8 mouse cellular contexts compared by ENCODE assay signal in the genomic region with DNA sequence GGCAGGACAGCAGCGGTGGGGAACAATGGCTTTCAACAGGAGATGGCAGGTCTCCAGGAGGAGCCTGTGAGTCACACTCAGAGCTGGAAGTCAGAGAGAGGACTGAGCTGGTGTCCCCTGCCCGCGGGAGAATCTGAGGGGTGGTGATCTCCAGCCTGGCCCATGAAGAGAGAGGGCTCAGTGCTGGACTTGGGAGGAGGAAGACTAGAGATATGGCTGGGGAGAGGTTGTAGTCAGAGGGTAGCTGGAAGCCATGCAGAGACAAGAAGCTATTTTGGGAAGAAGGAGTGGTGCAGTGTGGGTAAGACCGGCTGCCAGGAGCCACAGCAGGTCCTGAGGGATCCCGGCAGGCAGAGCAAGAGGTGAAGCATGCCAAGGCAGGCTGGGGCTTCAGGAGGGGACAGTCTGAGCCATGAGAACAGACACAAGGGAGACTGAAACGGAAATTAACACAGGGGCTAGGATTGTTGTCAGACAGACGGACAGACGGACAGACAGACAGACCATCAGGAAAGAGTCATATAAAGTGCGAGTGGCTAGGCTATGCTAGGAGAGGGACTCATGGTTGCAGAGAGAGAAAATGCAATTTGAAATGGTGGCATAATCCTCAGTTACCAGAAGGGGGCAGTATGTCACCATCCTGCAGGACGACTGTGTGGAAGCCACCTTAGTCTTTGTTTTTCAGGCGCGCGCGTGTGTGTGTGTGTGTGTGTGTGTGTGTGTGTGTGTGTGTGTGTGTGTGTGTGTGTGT. TPM values are rescaled to one million over a fixed set of nuclear protein-coding genes. Genes with fewer than 3 reads are reported as not detected.
DNase-seq lines count a peak whose midpoint lies in the region; ATAC-seq and TF ChIP-seq lines count a peak whose summit lies in the region.

No protein-coding gene starts in this region.

- H3K4me1 ChIP-seq in ES-E14 (ENCODE audit: control insufficient read depth in 2 of 2, insufficient read depth in 2 of 2, low read length in 2 of 2, poor library complexity in 1 of 2): peaks cover 0 to 3% of the 10 kb centered on the region in 2 experiments; a peak in 1 of 4 replicates
- no peaks in the 10 kb centered on the region for H3K4me1 ChIP-seq in hindbrain, embryonic 14.5 days (replicated peaks; ENCODE audit: control insufficient read depth, insufficient read depth, low read length)
- H3K4me1 ChIP-seq in liver, embryonic 15.5 days (replicated peaks): 0 out of 2 replicates have a peak, but pooled peaks cover 6% of the 10 kb centered on the region

- H3K9me3 ChIP-seq in ES-E14 (ENCODE audit: control insufficient read depth, insufficient read depth, low read depth, low read length): no peaks in the 10 kb centered on the region
- no peaks in the 10 kb centered on the region for H3K9me3 ChIP-seq in hindbrain, embryonic 14.5 days (ENCODE audit: control insufficient read depth, low read length)
- H3K9me3 ChIP-seq in liver, embryonic 15.5 days (replicated peaks): no peaks in the 10 kb centered on the region

- DNase-seq in frontal cortex, postnatal 25 days (ENCODE audit: low spot score in 2 of 2): no peak
- DNase-seq in ES-E14 (ENCODE audit: low read depth, low spot score): peak; percentile 62
- peak; percentile 66 for DNase-seq in cerebellum, adult 8-10 months
- peak; percentile 70 for DNase-seq in gastrocnemius, adult 18-20 months (ENCODE audit: low spot score)
- peak; percentile 77 for DNase-seq in hindbrain, embryonic 14.5 days (ENCODE audit: low spot score)
- peak; percentile 54 for DNase-seq in retina, postnatal 7 days (ENCODE audit: low read depth, low spot score)

- peak; percentile 87 for ATAC-seq in frontal cortex, adult (ENCODE audit: low TSS enrichment)
- no peak for ATAC-seq in hindbrain, embryonic 14.5 days (ENCODE audit: low FRiP score)
- 0 out of 2 replicates have a peak, but pooled peaks have one; percentile 29 for ATAC-seq in liver, embryonic 15.5 days (ENCODE audit: insufficient read depth)

- H3K27me3 ChIP-seq in hindbrain, embryonic 14.5 days (ENCODE audit: control insufficient read depth, insufficient read depth, low read length): no peaks in the 10 kb centered on the region
- H3K27me3 ChIP-seq in liver, embryonic 15.5 days: no peaks in the 10 kb centered on the region

- H3K27ac ChIP-seq in ES-E14 (ENCODE audit: insufficient read depth, low read depth, low read length, poor library complexity, severe bottlenecking): no peak overlapping the region
- H3K27ac ChIP-seq in hindbrain, embryonic 14.5 days: no peak overlapping the region
- H3K27ac ChIP-seq in liver, embryonic 15.5 days (replicated peaks): no peak overlapping the region

- H3K4me3 ChIP-seq in ES-E14 (ENCODE audit: insufficient read depth in 1 of 2, low read depth in 1 of 2, low read length in 2 of 2, poor library complexity in 1 of 2, severe bottlenecking in 1 of 2): no peak overlapping the region
- H3K4me3 ChIP-seq in hindbrain, embryonic 14.5 days (replicated peaks; ENCODE audit: low read length): no peak overlapping the region
- H3K4me3 ChIP-seq in liver, embryonic 15.5 days (replicated peaks): no peak overlapping the region

- 25% methylated on average over 14 of the region's 14 CpGs for WGBS in hindbrain, embryonic 14.5 days
- WGBS in liver, embryonic 15.5 days (ENCODE audit: insufficient replicate concordance): 16% methylated on average over 14 of the region's 14 CpGs

- no peak overlapping the region for H3K9ac ChIP-seq in ES-E14 (ENCODE audit: insufficient read depth, low read depth, low read length, poor library complexity, severe bottlenecking)
- no peak overlapping the region for H3K9ac ChIP-seq in hindbrain, embryonic 14.5 days
- no peak overlapping the region for H3K9ac ChIP-seq in liver, embryonic 15.5 days

- in situ Hi-C loops in ES-E14 (cut with MboI; ENCODE audit: low sequenced_read_pairs in 2 of 2, unreplicated experiment in 2 of 2): loop anchor here (5.0 kb wide), 2 partner anchors 65 to 70 kb away; a partner anchor contains a TSS

- H3K4me2 ChIP-seq in hindbrain, embryonic 14.5 days (replicated peaks): no peak overlapping the region
- H3K4me2 ChIP-seq in liver, embryonic 15.5 days: no peak overlapping the region; the same call in 1 of the 2 replicates

- no peaks in the 10 kb centered on the region for H3K36me3 ChIP-seq in ES-E14 (ENCODE audit: control insufficient read depth, insufficient read depth, low read length, poor library complexity, severe bottlenecking)
- H3K36me3 ChIP-seq in hindbrain, embryonic 14.5 days (replicated peaks; ENCODE audit: control insufficient read depth, insufficient read depth): no peaks in the 10 kb centered on the region
- H3K36me3 ChIP-seq in liver, embryonic 15.5 days (replicated peaks): no peaks in the 10 kb centered on the region

TF ChIP-seq in ES-E14, 5 proteins besides CTCF, POLR2A, EP300 and RAD21:
- TF ChIP-seq CHD2 (IDR thresholded peaks at IDR 0.05; ENCODE audit: low read depth, low read length) (no peak), MAFK (IDR thresholded peaks at IDR 0.05; ENCODE audit: insufficient read depth, low read depth, low read length) (no peak), ZNF384 (IDR thresholded peaks at IDR 0.05; ENCODE audit: low read depth, low read length) (no peak), ZC3H11A (IDR thresholded peaks at IDR 0.05; ENCODE audit: borderline replicate concordance, low read depth, low read length) (peak; percentile 56; the same call in 1 of the 2 replicates), HCFC1 (IDR thresholded peaks at IDR 0.05; ENCODE audit: borderline replicate concordance, insufficient read depth, low read length) (no peak)

RNA-seq across cellular contexts. Expression of a gene that starts 4.2 kb away (rescaled TPM):
- 0.05 and 0.13 TPM in 2 replicates for total RNA-seq in ES-E14 (2012; rRNA removed)
- total RNA-seq in gastrocnemius, adult 18-20 months (2021): 100 to 1,000 TPM in 1 of 2 experiments, 10 to 100 TPM in 1; 81.3 to 590 TPM
- polyA plus RNA-seq in hindbrain, embryonic 14.5 days (2014; fragmentation: Nextera tagmentation; extraction: Ambion mirVana): 0.04 TPM in 1 of 2 replicates, not detected in the other
- 0.17 and 0.43 TPM in 2 replicates for polyA plus RNA-seq in liver, embryonic 15.5 days (2015; fragmentation: Nextera tagmentation; extraction: Ambion mirVana)

RNA-seq across cellular contexts. Expression of a gene that starts 42.1 kb away (rescaled TPM):
- 0.09 TPM in 1 of 2 replicates, not detected in the other for total RNA-seq in ES-E14 (2012; rRNA removed)
- total RNA-seq in gastrocnemius, adult 18-20 months (2021): under 1 TPM in 1 of 2 experiments, not detected in 1; 0.21 TPM
- 6.5 and 9.0 TPM in 2 replicates for polyA plus RNA-seq in hindbrain, embryonic 14.5 days (2014; fragmentation: Nextera tagmentation; extraction: Ambion mirVana)
- polyA plus RNA-seq in liver, embryonic 15.5 days (2015; fragmentation: Nextera tagmentation; extraction: Ambion mirVana): 2.7 and 3.5 TPM in 2 replicates

RNA-seq across cellular contexts. Expression of a gene that starts 43.1 kb away (rescaled TPM):
- total RNA-seq in ES-E14 (2012; rRNA removed): 40.6 and 57.8 TPM in 2 replicates
- 10 to 100 TPM; 11.4 to 27.0 TPM for total RNA-seq in gastrocnemius, adult 18-20 months (2021)
- polyA plus RNA-seq in hindbrain, embryonic 14.5 days (2014; fragmentation: Nextera tagmentation; extraction: Ambion mirVana): 0.68 and 0.80 TPM in 2 replicates
- polyA plus RNA-seq in liver, embryonic 15.5 days (2015; fragmentation: Nextera tagmentation; extraction: Ambion mirVana): 2.0 and 2.8 TPM in 2 replicates

Comparison
In these comparisons a context has a peak if more than half of its experiments do, and no peak if none do; other contexts are left out.
1. DNase-seq: peak in ES-E14 (single experiment), cerebellum, adult 8-10 months (single experiment), gastrocnemius, adult 18-20 months (single experiment), hindbrain, embryonic 14.5 days (single experiment) and retina, postnatal 7 days (single experiment); none in frontal cortex, postnatal 25 days (0 of 2).
2. RNA of a gene that starts 4.2 kb away (total RNA-seq): 81.3 to 590 TPM in gastrocnemius, adult 18-20 months; 0.05 to 0.13 TPM in ES-E14; every median in the first group is over 10 times any median in the second.